Mouse (Mus musculus) large intestine, adult 2 months (tissue): Measurements from ENCODE around the gene Rps15. TPM values are rescaled to one million over a fixed set of nuclear protein-coding genes. Genes with fewer than 3 reads are reported as not detected.
"Not testable (repeated sequence)": the region's sequence is repeated elsewhere in the genome, so short reads cannot be mapped to it uniquely, and the experiment has no call there.

ENCODE experiments used
- DNase-seq: peaks from one replicate; pipeline ENCODE4 v3.0.0-alpha.2; 2012; ENCODE audit warnings: low read depth, low spot score
- WGBS: fragments of 180-500 bp; shearing (Covaris S2); methylation state at CpG from one replicate; pipeline ENCODE4 v1.1.7; 2018; 5-methylcytosine and 5-hydroxymethylcytosine counted together
- polyA plus RNA-seq: library from polyadenylated mRNA; depleted of rRNA; stranded (reverse); fragments of >200 nt; gene quantifications from 2 replicates; pipeline ENCODE4 v1.2.3, GENCODE M21; 2012; rRNA removed

Gene Rps15
- polyA plus RNA-seq = 1,621 and 1,622 TPM in 2 replicates

- peak; percentile 67 for DNase-seq
- under 1% methylated on average over 72 of the region's 72 CpGs for WGBS
Measured at GRCm38 (mm10) chr10:80292251-80293146, at the start of gene Rps15. Gene Rps15, plus strand, starts transcription at chr10:80292453.

DNA sequence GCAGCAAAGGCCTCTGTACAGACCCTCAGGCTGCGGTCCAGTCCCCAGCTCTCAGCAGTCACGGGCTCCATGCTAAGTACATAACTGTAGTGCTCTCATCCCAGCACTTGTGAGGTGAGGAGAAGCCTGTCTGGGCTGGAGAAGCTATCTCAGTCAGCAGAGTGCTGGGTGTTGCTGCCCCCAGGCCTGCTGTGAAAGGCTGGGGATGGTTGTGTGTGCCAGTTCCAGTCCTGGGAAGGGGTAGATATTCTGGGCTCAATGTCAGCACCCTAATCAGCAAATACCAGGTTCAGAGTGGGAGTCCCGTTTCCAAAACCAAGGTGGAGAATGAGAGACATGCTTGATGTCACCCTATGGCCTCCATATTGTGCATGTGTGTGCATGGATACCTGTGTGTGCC, 49.6 kb upstream of the Rps15 start:
- no peak for DNase-seq
- 91% methylated on average over 3 of the region's 3 CpGs for WGBS

DNA sequence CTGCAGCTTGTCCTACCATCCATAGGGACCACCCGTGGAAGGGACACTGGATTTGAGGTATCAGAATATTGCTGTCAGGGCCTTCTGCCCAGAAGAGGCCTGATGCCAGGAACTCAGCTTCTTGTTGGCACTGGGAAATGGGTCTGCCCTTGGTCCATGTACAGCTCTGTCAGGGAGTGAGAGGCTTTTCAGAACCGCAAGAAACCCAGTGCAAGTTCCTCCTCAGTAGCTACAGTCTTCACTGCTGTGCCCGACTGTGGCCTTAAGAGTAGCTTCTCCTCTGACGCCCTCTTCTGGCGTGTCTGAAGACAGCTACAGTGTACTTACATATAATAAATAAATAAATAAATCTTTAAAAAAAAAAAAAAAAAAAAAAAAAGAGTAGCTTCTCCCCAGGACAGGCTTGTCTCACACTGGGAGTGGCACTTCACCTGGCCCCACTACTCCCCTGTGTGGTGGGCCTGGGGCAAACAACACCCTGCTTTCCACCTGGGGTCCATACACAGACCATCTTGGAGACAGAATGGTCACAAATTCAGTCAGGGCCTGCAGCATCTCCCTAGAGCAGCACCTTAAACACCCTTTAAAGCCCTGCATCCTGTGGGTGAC, 47.4 kb upstream of the Rps15 start:
- WGBS = 44% methylated on average over 5 of the region's 5 CpGs
- DNase-seq = no peak

GRCm38 (mm10) chr10:80245600-80245999, 46.7 kb upstream of the Rps15 start:
- WGBS = 4% methylated on average over 4 of the region's 4 CpGs
- DNase-seq = peak; percentile 80

GRCm38 (mm10) chr10:80247849-80248248, 44.4 kb upstream of the Rps15 start:
- WGBS = 36% methylated on average over 6 of the region's 6 CpGs
- DNase-seq = no peak

- 9% methylated on average over 3 of the region's 3 CpGs for WGBS
- DNase-seq = not testable (repeated sequence)
Measured at GRCm38 (mm10) chr10:80248437-80248836, 43.8 kb upstream of the Rps15 start.

DNA sequence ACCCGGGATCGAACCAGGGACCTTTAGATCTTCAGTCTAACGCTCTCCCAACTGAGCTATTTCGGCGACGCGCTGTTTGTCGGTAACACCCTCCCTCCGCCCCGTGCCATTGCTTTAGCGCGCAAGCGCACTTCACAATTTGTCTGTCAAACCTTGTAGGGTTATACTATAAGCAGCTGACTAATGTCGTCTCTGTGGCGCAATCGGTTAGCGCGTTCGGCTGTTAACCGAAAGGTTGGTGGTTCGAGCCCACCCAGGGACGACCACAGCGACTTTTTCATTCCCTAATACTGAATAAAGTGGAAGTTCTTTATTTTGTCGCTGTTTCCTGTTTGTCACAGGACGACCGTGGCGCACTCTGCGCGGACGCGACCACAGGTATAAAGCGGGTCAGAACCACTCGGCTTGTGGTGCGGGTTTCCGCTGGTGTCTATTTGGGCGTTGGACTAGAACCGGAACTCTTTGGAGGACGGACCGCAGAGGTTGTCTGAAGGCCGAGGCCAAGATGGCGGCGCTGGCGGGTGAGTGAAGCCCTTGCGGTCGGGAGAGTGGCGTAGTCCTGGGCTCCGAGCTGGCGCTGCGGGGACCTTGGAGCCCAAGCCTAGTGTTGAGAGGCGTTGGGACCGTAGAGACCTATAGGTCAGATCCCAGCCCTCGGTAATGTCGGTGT, 43.1 kb upstream of the Rps15 start, which contains the start of gene Ndufs7:
Ndufs7 (plus strand) TSS at position 151 of the 670 bp plus-strand sequence.
- under 1% methylated on average over 53 of the region's 53 CpGs for WGBS
- DNase-seq = peak; percentile 83

DNA sequence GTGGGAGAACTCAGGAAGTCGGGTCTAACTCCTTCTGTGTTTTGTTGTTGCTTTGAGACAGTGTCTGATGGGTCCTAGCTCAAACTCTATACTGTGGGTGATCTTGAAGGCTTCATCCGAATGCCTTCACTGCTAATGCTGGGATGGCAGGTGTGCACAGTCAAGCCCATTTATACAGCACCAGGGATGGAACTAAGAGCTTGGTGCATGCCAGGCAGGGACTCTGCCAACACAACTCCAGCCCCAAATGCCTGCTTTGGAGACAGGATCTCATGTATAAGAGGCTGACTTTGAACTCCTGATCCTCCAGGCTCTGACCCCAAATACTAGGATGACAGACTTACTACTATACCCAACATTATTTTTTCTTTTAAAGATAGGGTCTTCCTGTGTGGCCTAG, 42.2 kb upstream of the Rps15 start:
- 11% methylated on average over 2 of the region's 2 CpGs for WGBS
- DNase-seq = no peak

DNA sequence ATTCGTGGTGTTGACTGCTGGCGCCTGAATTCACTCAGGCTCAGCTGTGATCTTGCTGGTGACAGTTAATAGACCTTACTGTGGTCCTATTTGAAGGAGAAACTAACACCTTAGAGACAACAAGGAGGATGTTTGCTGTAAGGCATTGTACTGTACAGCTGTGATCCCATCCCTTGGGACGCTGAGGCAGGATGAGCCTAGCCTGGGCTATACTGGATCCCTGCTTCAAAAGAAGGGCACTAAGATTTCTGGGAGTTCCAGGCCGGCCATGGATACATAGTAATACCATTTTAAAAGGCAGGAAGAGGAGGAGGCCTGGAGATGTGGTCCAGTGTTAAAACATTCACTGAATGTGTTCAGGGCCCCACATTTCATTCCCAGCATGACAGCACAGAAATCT, 41.7 kb upstream of the Rps15 start:
- 77% methylated on average over 4 of the region's 4 CpGs for WGBS

DNA sequence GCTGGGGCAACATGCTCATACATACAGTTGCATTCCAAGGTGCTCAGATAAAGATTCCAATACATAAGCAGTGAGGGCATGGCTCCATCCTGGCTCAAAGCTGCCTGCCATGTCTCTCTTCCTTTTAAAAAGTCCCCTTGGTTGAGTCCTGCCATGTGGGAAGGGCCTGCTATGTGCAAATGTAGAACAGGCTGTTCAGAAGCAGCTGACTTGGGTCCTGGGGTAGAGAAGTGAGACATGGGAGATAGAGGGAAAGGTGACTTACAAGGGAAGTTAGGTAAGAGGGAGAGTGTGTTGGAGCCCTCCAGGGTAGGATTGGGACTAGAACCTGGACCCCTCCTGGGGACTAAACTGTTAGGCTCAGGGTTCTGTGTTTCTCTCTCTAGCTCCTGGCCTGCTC, 40.2 kb upstream of the Rps15 start:
- DNase-seq = no peak

More for the DNA sequence above, 41.7 kb upstream of the Rps15 start:
- no peak for DNase-seq

- 96% methylated on average over 11 of the region's 11 CpGs for WGBS
Measured at GRCm38 (mm10) chr10:80252493-80253274, 39.6 kb upstream of the Rps15 start.

GRCm38 (mm10) chr10:80253551-80253950, 38.7 kb upstream of the Rps15 start:
- no peak for DNase-seq
- WGBS = 75% methylated on average over 6 of the region's 6 CpGs

More at GRCm38 (mm10) chr10:80252493-80253274, 39.6 kb upstream of the Rps15 start:
- DNase-seq = no peak

DNA sequence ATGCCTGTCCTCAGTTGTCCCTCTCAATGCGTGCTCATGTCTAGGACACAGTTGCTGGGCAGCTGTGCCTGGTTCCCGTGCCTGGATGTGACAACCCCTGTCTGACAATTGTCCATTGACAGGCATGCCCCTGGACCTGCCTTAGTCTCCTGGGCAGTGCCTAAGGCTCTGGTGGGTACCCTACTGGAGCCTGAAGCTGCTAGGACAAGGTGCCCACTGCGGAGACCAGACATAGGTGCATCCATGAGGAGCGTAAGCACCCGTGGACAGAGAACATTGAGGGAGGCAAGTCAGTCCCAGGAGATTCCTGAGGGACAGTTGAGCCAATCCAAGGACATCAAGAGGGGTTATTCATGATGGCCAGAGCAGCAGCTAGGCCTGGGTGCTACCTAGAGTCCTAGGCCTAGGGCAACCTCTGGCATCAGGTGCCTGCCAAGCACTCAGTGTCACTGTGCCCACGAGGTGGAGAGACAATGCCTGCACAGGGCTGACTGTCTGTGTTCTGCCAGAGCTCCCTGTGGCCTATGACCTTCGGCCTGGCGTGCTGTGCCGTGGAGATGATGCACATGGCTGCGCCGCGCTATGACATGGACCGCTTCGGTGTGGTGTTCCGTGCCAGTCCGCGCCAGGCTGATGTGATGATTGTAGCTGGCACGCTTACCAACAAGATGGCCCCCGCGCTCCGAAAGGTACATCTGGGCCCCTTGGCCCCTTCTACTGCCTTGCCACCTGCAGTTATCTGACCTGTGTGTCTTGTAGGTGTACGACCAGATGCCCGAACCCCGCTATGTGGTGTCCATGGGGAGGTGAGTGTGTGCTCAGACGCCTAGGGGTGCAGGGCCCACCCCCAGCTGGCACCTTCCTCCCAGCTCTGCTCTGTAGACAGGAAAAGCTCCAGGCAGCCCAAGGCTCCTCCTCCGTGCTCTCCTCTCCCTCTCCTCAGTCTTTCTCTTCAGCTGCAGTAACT, 37.6 kb upstream of the Rps15 start:
- WGBS = 94% methylated on average over 26 of the region's 26 CpGs
- no peak for DNase-seq

DNA sequence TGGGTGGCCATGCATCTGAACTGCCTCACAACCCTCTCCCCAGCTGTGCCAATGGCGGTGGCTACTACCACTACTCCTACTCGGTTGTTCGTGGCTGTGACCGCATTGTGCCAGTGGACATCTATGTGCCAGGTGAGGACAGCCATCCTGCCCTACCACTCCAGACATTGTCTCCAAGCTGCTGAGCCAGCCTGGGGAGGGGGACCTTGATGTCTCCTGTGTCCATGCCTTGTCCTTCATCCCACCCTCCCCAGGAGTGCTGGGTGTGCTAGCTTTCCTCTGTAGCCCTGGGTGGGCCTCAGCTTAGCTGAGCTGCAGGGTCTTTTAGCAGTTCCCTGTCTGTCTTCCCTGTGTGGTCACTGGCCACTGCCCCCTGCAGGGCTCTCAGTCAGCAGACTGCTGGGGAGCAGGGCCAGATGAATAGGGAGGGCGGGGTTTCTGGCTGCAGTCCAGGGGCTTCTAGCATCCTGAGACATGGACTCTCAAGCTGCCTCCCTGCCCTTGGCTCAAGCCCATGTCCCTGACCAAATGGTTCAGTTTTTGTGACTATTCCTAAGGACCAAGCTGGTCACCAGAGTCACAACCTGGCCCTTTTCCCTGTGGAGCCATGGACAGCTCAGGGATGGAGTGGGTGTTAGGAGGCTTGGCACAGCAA, 36.2 kb upstream of the Rps15 start:
- DNase-seq = no peak
- 80% methylated on average over 5 of the region's 5 CpGs for WGBS

DNA sequence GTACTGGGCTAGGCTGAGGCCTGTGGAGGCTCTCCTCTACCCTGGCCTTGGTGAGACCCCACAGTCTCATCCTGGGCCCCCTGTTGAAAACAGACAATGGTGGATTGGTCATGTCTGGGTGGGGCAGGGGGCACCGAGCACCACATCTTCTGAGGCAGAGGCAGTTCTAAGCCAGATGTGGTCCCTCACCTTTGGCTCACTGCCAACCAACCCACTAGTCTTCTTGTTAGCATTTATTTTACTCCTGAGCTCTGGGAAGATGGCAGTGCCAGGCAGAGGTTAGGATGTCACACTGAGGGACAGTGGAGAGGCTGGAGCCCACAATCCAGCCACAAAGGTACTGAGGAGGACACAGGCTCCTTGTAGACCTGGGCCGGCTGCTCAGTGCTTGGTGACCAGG, 34.3 kb upstream of the Rps15 start:
- DNase-seq = no peak
- WGBS = 81% methylated on average over 2 of the region's 2 CpGs

DNA sequence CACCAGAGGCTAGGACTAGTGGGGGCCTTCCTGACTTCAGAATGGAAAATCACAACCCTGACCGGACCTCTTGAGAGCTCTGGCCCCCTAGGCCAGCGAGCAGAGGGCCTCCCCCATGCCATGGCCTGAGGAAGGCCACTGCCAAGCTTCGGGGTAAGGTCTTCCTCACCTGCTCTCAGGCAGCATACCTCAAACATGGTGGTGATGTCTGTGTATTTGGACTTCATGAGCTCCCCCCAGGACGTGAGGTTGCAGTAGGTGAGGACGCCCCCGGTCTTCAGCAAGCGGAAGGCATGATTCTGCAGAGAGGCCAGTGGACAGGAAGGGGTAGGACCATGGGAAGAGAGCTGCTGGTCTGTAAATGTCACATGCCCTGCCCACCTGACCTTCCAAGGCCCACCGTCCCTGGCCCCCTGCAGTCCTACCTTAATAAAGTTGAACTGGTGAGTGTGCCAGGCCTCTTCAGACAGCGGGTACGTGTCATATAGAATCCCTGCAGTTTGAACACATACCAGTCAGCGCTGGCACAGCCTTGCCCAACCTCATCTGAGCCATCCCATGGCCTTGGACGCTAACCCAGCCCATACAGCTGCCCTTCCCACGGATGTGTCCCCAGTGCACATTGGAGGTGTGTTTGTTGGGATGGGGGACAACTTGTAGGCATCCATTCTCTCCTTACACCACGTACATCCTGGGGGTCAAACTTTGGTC, 33.3 kb upstream of the Rps15 start:
- no peak for DNase-seq
- WGBS = 94% methylated on average over 14 of the region's 14 CpGs

- DNase-seq = no peak
- WGBS = 84% methylated on average over 6 of the region's 6 CpGs
Measured at GRCm38 (mm10) chr10:80259463-80259805, 32.8 kb upstream of the Rps15 start.
